Mouse (Mus musculus) E14TG2a.4 (cell line): ENCODE data around the gene Nutm1.

Source experiments
- H3K27me3 ChIP-seq: 2 replicates; pipeline ENCODE4 v1.6.1; 2014; ENCODE audit warnings: low read length, control low read depth; ENCODE audit not compliant: insufficient read depth
- H3K36me3 ChIP-seq: 2 replicates; pipeline ENCODE4 v1.6.1; 2014; ENCODE audit warnings: low read length, control low read depth; ENCODE audit not compliant: insufficient read depth
- H3K4me1 ChIP-seq: replicated peaks from 2 replicates; pipeline ENCODE4 v1.6.1; 2014; ENCODE audit warnings: low read depth, low read length, control low read depth
- H3K4me3 ChIP-seq: replicated peaks from 2 replicates; pipeline ENCODE4 v1.5.1; 2014; ENCODE audit warnings: mild to moderate bottlenecking, low read length
- H3K9me3 ChIP-seq: 2 replicates; pipeline ENCODE4 v1.6.1; 2014; ENCODE audit warnings: low read length, control low read depth
- CTCF ChIP-seq: conservative IDR thresholded peaks from 2 replicates; pipeline ENCODE4 v1.5.1; 2014; ENCODE audit warnings: low read length
- NANOG ChIP-seq: IDR thresholded peaks from 2 replicates; pipeline ENCODE4 v1.6.1; 2014; ENCODE audit warnings: borderline replicate concordance, low read length, mixed read lengths
- POU5F1 ChIP-seq: IDR thresholded peaks from 2 replicates; pipeline ENCODE4 v1.6.1; 2014; ENCODE audit warnings: low read length, borderline replicate concordance

The Nutm1 gene

GRCm38 (mm10) chr2:112265448-112266241, 6.6 kb upstream of the Nutm1 start, which contains the start of gene Slc12a6:
Gene Slc12a6 (plus strand): TSS chr2:112265825.
- TF ChIP-seq NANOG: no peak
- TF ChIP-seq POU5F1: no peak
- no peak for TF ChIP-seq CTCF

DNA sequence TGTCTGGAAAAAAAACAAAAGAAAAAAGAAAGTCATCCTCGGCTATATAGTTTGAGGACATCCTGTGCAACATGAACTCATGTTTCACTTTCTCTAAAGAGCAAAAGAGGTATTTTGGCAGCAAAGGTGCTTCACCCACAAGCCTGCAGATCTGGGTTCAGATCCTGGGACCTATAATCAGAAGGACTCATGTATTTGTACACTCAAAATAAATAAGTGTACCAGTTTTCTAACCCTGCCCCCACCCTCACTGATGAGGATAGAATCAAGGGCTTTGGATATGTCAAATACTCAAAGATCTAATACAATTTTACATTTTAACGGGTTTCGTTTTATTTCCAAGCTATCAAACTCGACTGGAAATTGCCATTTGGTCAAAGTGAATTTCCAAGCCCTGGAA, 5.3 kb upstream of the Nutm1 start:
- peak overlapping the region; percentile 90 for H3K4me3 ChIP-seq
- no peak for TF ChIP-seq CTCF
- no peak for TF ChIP-seq NANOG
- no peak for TF ChIP-seq POU5F1
- H3K36me3 ChIP-seq: peaks cover 25% of the 10 kb centered on the region
- no peaks in the 10 kb centered on the region for H3K27me3 ChIP-seq
- peaks cover 42% of the 10 kb centered on the region for H3K4me1 ChIP-seq
- H3K9me3 ChIP-seq: no peaks in the 10 kb centered on the region

More at GRCm38 (mm10) chr2:112265448-112266241, 6.6 kb upstream of the Nutm1 start, which contains the start of gene Slc12a6:
- peaks cover 45% of the 10 kb centered on the region for H3K4me1 ChIP-seq
- H3K4me3 ChIP-seq: peak within 1 kb of the TSS; percentile 90
- no peaks in the 10 kb centered on the region for H3K9me3 ChIP-seq
- H3K27me3 ChIP-seq: no peaks in the 10 kb centered on the region
- H3K36me3 ChIP-seq: peaks cover 25% of the 10 kb centered on the region

- H3K9me3 ChIP-seq: no peaks in the 10 kb centered on the region
- peak overlapping the region; percentile 90 for H3K4me3 ChIP-seq
- H3K27me3 ChIP-seq: no peaks in the 10 kb centered on the region
- H3K36me3 ChIP-seq: peaks cover 25% of the 10 kb centered on the region
- TF ChIP-seq CTCF: peak; percentile 23
- no peak for TF ChIP-seq POU5F1
- H3K4me1 ChIP-seq: peaks cover 42% of the 10 kb centered on the region
Measured at GRCm38 (mm10) chr2:112262779-112263295, 3.7 kb upstream of the Nutm1 start.

DNA sequence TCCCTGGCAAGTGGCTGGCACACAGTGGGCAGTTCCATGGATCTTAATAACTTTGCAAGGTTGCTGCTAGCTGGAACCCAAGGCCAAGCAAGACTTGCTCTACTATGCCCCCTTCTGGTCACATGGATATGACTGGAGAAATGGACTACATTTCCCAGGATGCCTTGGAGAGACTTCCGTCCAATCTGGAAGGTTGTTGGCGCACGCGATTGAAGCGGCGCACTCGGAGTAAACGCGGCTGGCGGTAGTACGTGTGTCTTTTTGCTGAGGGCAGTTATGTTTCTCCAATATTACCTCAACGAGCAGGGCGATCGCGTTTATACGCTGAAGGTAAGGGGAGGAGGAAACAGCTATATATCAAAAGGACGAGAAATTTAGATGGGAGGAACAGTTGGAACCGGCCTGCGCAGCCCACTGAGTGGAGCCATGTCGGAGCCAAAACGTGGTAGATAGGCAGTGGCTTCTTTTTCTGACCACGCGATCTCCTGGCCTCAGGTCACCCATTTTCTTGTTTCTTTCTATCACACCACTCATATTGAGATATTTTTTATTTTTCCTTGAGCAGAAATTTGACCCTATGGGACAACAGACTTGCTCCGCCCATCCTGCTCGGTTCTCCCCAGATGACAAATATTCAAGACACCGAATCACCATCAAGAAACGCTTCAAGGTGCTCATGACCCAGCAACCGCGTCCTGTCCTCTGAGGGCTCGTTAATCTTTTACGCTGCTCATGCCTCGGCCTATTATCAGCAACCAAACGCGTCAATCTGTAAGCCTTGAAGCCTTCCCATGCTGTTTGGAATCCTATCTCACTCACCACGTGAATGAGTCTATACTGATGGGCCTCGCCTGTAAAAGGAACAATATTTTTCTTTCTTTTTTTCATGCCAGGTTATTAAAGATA, 2.9 kb upstream of the Nutm1 start, which contains the start of gene Nop10:
Gene Nop10 (plus strand): TSS at position 179 of the 906 bp plus-strand sequence.
- TF ChIP-seq NANOG (no peak), CTCF (peak; percentile 71)
- Histone ChIP-seq H3K36me3 (peaks cover 25% of the 10 kb centered on the region), H3K4me3 (peak within 1 kb of the TSS; percentile 90)

GRCm38 (mm10) chr2:112254675-112255515, 4.2 kb downstream of the Nutm1 start:
- no peaks in the 10 kb centered on the region for H3K36me3 ChIP-seq

More for the DNA sequence above, 2.9 kb upstream of the Nutm1 start, which contains the start of gene Nop10:
- Histone ChIP-seq H3K9me3 (no peaks in the 10 kb centered on the region), H3K4me1 (peaks cover 35% of the 10 kb centered on the region), H3K27me3 (no peaks in the 10 kb centered on the region)

DNA sequence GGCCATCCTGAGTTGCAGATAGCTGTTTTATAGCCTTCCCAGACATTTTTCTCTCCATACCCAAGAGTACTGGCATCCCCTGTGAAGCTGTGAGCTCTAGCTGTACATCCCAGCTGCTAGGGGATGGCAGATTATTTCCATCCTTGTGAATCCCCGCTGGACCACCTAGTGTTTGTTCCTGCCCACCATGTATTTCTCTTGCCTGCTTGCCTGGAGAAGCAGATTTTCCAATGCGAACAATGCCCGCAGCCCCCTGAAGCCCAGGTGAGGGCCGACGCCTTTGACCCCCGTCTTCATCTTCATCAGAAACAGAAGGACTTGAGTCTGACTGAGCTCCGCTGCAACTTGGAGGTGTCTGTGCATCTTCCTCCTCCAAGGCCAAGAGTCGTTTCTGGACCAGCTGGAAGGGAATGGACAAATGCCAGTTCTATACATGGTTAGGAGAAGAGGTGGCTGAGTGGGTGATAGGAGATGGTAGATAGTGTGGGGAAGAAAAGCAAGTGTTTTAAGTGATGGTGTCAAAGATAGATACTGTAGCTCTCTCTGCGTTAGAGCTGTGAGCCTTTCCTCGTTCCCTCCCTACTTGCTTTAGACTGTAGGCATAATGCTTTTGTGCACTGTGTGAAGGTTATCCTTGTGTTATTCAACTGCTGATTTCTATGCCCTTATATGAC, 9.2 kb downstream of the Nutm1 start:
- H3K9me3 ChIP-seq: no peaks in the 10 kb centered on the region
- no peak overlapping the region for H3K4me3 ChIP-seq
- peaks cover 12% of the 10 kb centered on the region for H3K36me3 ChIP-seq
- H3K27me3 ChIP-seq: peaks cover 57% of the 10 kb centered on the region
- TF ChIP-seq POU5F1: no peak
- no peak for TF ChIP-seq NANOG
- TF ChIP-seq CTCF: no peak
- peaks cover 17% of the 10 kb centered on the region for H3K4me1 ChIP-seq

More at GRCm38 (mm10) chr2:112254675-112255515, 4.2 kb downstream of the Nutm1 start:
- Histone ChIP-seq H3K4me3 (no peak overlapping the region), H3K9me3 (no peaks in the 10 kb centered on the region), H3K4me1 (peaks cover 24% of the 10 kb centered on the region), H3K27me3 (peaks cover 29% of the 10 kb centered on the region)
- no peak for TF ChIP-seq POU5F1
- no peak for TF ChIP-seq CTCF
- no peak for TF ChIP-seq NANOG

DNA sequence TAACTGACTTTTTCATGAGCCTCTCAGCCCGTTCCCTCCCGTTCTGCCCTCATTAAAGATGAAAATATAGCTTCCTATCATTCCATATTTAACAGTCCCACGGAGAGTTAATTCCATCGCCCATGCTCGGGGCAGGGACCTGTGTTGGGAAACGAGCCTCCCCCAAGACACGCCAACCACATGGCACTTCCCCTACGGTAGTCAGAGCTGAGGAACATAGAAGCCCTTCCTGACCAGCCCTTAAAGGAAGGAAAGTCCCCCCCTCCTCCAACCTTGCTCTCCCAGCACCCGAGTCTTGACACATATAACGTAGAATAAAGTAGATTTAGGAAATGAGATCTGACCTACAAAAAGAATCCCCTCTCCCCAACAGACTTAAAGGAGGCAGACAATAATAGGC, 11.8 kb downstream of the Nutm1 start:
- Histone ChIP-seq H3K4me1 (peaks cover 33% of the 10 kb centered on the region), H3K4me3 (no peak overlapping the region)
- TF ChIP-seq NANOG (no peak), POU5F1 (no peak)

More for the DNA sequence above, 11.8 kb downstream of the Nutm1 start:
- peaks cover 61% of the 10 kb centered on the region for H3K27me3 ChIP-seq
- no peaks in the 10 kb centered on the region for H3K9me3 ChIP-seq
- peaks cover 21% of the 10 kb centered on the region for H3K36me3 ChIP-seq
